Mouse (Mus musculus): ENCODE data around the gene Pigh.
A peak's percentile ranks its signal among the peaks of the same experiment; 100 is the strongest.

The Pigh gene

GRCm38 (mm10) chr12:79089182-79089812 is at the start of gene Pigh:
Gene Pigh, minus strand, starts transcription at chr12:79089651.
- peak; percentile 89 for DNase-seq (ENCODE audit: low read depth, low spot score)

- DNase-seq (ENCODE audit: low read depth, low spot score) = no peak
These were observed 49.5 kb upstream of the Pigh start for GRCm38 (mm10) chr12:79138999-79139398.

DNA sequence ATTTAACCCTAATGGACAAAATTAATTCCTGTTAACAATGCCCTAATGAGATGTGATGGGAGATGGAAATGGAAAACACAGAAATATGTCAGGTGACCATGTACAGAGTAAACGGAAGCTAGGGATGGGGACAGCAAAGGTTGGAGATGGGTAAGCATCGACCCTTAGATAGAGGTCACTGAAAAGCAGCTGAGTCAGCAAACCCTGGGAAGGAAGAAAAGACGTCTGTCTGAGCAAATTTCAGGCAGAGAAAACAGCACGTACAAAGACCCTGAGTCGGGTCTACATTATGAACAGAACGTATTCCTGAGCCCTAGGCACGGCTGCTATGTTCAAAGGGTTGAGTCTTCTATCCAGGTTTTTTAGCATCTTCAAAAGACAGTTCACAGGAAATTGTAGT is 47.5 kb upstream of the Pigh start:
- DNase-seq (ENCODE audit: low read depth, low spot score) = no peak

DNA sequence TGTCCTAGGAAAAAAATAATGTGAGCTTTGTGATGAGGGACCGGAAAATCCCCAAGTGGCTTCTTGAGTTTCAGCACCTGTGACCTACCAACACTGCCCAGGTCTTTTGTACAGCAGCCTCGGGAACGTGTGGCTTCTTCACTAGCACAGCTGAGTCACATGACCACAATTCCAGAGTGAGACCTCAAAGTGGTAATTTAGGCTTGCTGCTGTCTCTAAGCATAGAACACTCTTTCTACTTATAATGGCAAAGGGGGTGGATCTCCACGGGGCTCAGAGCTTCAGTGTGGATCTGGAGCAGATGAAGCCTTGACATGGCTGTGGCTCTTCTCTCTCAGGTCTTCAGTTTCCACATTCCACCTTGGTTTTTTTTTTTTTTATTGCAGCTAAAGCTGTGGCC is 45.7 kb upstream of the Pigh start:
- DNase-seq (ENCODE audit: low read depth, low spot score) = no peak

- DNase-seq (ENCODE audit: low read depth, low spot score) = no peak
These were observed 45.2 kb upstream of the Pigh start for GRCm38 (mm10) chr12:79134676-79135075.

DNA sequence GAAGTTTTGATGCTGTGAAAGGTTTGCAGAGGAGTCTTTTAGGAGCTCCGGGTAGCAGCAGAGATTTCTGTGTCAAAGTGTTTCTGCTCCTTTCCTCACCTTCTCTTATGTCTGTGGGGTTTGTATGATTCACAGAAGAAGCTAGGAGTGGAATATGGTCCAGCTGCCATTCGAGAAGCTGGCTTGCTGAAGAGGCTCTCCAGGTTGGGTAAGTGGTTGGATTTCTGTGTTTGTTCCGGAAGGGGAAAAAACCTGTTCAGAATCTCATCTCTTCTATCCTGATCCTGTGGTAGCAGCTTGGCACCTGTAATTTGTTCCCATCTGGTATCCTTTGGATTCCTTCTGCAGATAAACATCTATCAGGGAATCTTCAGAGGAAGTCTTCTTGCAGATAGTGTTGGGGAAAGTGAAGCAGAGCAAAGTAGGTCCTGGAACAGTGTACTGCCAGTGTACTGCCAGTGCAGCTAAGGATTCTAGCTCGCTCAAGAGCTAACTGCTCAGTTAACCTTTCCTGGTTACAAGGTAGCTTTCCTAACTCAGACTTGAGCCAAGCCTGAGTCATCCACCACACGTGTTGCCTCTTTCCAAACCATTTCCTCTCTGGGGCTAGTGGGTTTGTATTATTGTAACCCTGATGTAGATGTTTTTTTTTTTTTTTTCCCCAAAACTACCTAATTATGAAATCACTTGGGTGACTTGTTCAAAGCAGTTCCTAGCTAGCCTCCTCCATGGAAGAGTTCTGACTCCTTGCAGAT is 42.4 kb upstream of the Pigh start:
- DNase-seq (ENCODE audit: low read depth, low spot score) = no peak

- DNase-seq (ENCODE audit: low read depth, low spot score) = no peak
These were observed 41.8 kb upstream of the Pigh start for GRCm38 (mm10) chr12:79131178-79131675.

DNA sequence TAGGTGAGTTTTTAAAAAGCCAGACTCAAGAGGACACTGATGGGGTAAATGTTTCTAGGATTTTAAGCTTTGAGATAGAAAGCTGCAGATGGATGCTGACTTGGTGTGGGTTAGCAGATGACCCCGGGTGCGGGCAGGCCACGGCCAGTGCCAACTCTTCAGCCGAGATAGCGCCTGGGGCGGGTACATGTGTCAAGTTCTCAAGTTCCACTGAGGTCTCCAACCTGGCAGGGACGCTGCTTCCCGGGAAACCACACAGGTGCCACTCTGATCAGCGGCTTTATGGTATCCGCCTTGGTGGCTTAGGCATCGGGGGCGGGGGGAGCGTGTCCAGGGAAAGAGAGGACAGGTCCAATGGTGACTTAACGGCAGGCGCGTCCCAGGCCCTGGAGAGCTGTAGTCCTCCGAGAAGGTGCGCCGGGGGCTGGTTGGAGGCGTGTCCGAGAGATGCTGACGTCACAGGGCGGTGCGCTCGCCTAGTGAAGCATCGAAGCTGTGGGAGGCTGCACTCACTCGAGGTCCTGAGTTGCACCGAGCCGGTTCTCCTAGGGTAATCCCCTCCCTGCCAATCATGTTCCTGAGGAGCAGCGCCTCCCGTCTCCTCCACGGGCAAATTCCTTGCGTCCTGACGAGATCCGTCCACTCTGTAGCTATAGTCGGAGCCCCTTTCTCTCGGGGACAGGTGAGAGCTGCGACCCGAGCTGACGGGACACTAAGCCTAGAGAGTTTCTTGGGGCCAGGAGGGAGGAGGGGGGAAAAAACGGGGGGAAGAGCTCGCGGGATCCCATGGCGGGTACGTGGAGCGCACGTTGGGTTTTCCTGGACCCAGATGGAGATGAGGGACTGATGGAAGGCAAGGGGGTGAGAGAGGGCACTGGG is 41.1 kb upstream of the Pigh start, which contains the start of gene Arg2:
Gene Arg2, plus strand, starts transcription at position 479 of the 879 bp plus-strand sequence.
- DNase-seq (ENCODE audit: low read depth, low spot score) = peak; percentile 66

- DNase-seq (ENCODE audit: low read depth, low spot score) = peak; percentile 46
These were observed 33.4 kb upstream of the Pigh start for GRCm38 (mm10) chr12:79122820-79123219.

GRCm38 (mm10) chr12:79118991-79119390 is 29.5 kb upstream of the Pigh start:
- DNase-seq (ENCODE audit: low read depth, low spot score) = no peak

DNA sequence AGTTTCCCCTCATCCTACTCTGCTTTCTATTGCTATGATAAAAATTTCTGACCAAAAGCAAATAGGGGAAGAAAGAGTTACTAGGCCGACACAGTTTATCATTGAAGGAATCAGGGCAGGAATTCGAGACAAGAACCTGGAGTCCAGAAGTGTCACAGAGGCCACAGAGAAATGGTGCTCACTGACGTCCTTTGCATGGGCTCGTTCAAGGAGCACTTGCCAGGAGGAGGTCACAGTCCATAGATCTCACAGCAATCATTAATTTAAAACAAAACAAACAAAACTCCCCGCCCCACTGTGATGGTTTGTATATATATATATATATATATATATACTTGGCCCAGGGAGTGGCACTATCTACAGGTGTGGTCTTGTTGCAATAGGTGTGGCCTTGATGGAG is 15.9 kb upstream of the Pigh start:
- no peak for DNase-seq (ENCODE audit: low read depth, low spot score)

- DNase-seq (ENCODE audit: low read depth, low spot score) = peak; percentile 43
These were observed 15.1 kb upstream of the Pigh start for GRCm38 (mm10) chr12:79104544-79104943.

DNA sequence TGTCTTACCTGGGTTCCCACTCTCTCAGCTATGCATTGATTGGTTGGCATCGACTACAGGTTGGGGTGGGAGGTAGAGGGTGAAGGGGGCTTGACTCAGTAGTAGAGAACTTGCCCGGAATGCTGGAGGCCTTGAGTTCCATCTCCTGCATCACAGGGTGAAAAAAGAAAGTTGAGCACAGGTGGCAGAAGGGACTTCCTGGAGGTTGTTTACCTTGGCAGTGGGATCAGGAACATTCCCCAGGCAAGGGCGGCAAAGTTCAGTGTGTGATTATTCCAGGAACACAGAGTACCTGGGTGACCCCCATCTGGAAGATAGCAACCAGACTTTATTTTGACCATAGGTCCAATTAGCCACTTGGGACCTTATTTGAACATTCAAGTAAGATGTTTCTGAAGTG is 14.3 kb upstream of the Pigh start:
- DNase-seq (ENCODE audit: low read depth, low spot score) = no peak

GRCm38 (mm10) chr12:79097106-79097752 is 7.8 kb upstream of the Pigh start:
- peak; percentile 62 for DNase-seq (ENCODE audit: low read depth, low spot score)

DNA sequence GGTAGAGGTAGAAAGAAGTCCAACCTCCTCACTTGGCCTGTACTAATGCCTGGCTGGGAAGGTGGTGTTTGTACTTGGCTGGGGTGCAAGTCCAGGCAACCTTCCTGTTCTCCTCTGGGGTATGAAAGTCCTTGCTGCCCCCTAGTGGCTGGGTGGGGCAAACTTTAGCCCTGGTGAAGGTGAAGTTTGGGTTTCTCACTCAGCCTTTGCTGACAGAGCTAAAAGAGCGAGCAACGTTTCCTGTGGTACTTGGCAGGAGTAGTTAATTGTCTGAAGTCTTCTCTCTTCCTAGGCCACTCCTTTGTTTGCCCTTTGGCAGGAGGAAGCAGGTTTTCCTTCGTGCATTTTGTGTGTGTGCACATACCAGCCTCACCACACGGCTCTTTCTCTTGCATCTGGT is 3.1 kb upstream of the Pigh start:
- DNase-seq (ENCODE audit: low read depth, low spot score) = peak; percentile 82

GRCm38 (mm10) chr12:79073362-79073761 is 16.1 kb downstream of the Pigh start:
- DNase-seq (ENCODE audit: low read depth, low spot score) = no peak

GRCm38 (mm10) chr12:79072576-79072975 is 16.9 kb downstream of the Pigh start:
- no peak for DNase-seq (ENCODE audit: low read depth, low spot score)

- no peak for DNase-seq (ENCODE audit: low read depth, low spot score)
These were observed 18.6 kb downstream of the Pigh start for GRCm38 (mm10) chr12:79070736-79071333.

DNA sequence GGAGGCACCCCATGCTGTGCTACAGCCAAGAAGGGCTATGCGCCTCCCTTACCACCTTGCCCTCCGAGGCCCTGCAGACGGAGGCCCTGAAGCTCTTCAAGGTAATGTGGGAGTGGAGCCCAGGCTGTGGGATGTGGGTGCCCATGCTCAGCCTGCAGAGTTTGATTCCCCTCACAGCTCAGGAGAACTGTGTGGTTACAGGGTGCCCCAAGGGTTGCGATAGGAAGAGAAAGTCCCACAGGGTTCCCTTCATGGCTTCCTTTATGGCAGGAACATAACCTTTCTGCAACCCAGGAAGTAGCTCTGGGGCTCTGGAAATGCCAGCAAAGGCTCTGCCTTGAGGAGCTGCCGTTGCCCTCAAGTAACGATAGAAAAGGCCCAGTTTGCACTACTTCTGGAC is 19.5 kb downstream of the Pigh start:
- DNase-seq (ENCODE audit: low read depth, low spot score) = no peak

- no peak for DNase-seq (ENCODE audit: low read depth, low spot score)
These were observed 20.3 kb downstream of the Pigh start for GRCm38 (mm10) chr12:79069187-79069608.

DNA sequence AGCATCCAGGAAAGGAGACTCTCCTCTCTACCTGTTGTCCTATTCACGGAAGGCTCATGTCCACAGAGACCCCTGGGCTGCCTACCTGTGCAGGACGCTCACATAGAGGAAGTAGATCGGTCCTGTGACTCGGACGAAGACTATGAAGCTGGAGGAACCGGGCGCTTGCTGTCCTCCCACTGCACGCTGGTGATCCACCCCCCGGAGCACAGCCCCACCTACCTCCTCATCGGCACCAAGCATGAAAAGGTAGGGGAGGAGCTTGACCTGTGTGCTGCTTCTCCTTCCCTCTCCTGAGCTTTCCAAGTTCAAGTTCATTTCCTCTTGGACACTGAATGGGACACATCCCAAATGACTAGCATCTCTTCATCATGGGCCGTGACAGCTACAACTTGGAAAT is 21.1 kb downstream of the Pigh start:
- no peak for DNase-seq (ENCODE audit: low read depth, low spot score)

Measured in A20 (cell line).